Mouse (Mus musculus): Measurements from ENCODE around the gene Itpr2.

GRCm38 (mm10) chr6:146489841-146490240 is 12.2 kb downstream of the Itpr2 start:
- TF ChIP-seq GATA1 (IDR thresholded peaks at IDR 0.05; ENCODE audit: low read length) (no peak), TAL1 (IDR thresholded peaks at IDR 0.05; ENCODE audit: low read length) (no peak)
